Comparison of ENCODE assay signal across 13 mouse cellular contexts in genomic region chr2:174564817-174565216, GRCm38 (mm10).
A peak's percentile ranks its signal among the peaks of the same experiment; 100 is the strongest.
DNase-seq lines count a peak whose midpoint lies in the region; ATAC-seq and TF ChIP-seq lines count a peak whose summit lies in the region.
"Had no signal": no experiment of that assay in that cellular context is flagged by ENCODE, and none has a peak within 500 bp of the region (broad histone marks: within the 10 kb centered on the region; RNA-seq: fewer than 3 reads in every experiment).

No protein-coding gene starts in this region.

- no peaks in the 10 kb centered on the region for H3K27me3 ChIP-seq in lung, postnatal 0 days (replicated peaks; ENCODE audit: insufficient read depth, low read length)
- no peaks in the 10 kb centered on the region for H3K27me3 ChIP-seq in hindbrain, postnatal 0 days (ENCODE audit: insufficient read depth, low read length)
- no peaks in the 10 kb centered on the region for H3K27me3 ChIP-seq in neural tube, embryonic 14.5 days (ENCODE audit: control insufficient read depth, insufficient read depth, low read length)
- H3K27me3 ChIP-seq in intestine, embryonic 15.5 days (replicated peaks) = no peaks in the 10 kb centered on the region
- H3K27me3 ChIP-seq: heart, embryonic 13.5 days; Patski had no signal

- H3K36me3 ChIP-seq in lung, postnatal 0 days (ENCODE audit: insufficient read depth, low read length) = no peaks in the 10 kb centered on the region
- H3K36me3 ChIP-seq in hindbrain, postnatal 0 days (ENCODE audit: insufficient read depth, low read length) = no peaks in the 10 kb centered on the region
- H3K36me3 ChIP-seq in neural tube, embryonic 14.5 days (ENCODE audit: control insufficient read depth, insufficient read depth, low read length) = no peaks in the 10 kb centered on the region
- H3K36me3 ChIP-seq in intestine, embryonic 15.5 days = no peaks in the 10 kb centered on the region
- H3K36me3 ChIP-seq: heart, embryonic 13.5 days had no signal

- no peaks in the 10 kb centered on the region for H3K9me3 ChIP-seq in lung, postnatal 0 days (ENCODE audit: low read length)
- no peaks in the 10 kb centered on the region for H3K9me3 ChIP-seq in hindbrain, postnatal 0 days (ENCODE audit: low read length)
- H3K9me3 ChIP-seq in neural tube, embryonic 14.5 days (ENCODE audit: control insufficient read depth, low read length) = no peaks in the 10 kb centered on the region
- no peaks in the 10 kb centered on the region for H3K9me3 ChIP-seq in intestine, embryonic 15.5 days
- H3K9me3 ChIP-seq: heart, embryonic 13.5 days had no signal

- no peak overlapping the region for H3K4me3 ChIP-seq in lung, postnatal 0 days (ENCODE audit: low read depth, low read length)
- H3K4me3 ChIP-seq in hindbrain, postnatal 0 days (ENCODE audit: low read length) = no peak overlapping the region
- no peak overlapping the region for H3K4me3 ChIP-seq in neural tube, embryonic 14.5 days (ENCODE audit: low read depth, low read length)
- no peak overlapping the region for H3K4me3 ChIP-seq in intestine, embryonic 15.5 days (replicated peaks)
- H3K4me3 ChIP-seq: heart, embryonic 13.5 days; myocyte had no signal

- 22% methylated on average over 5 of the region's 5 CpGs for WGBS in lung, postnatal 0 days
- WGBS in hindbrain, postnatal 0 days = 20% methylated on average over 5 of the region's 5 CpGs
- 13% methylated on average over 5 of the region's 5 CpGs for WGBS in neural tube, embryonic 14.5 days
- WGBS in intestine, embryonic 15.5 days = 40% methylated on average over 5 of the region's 5 CpGs

- H3K4me2 ChIP-seq in lung, postnatal 0 days (replicated peaks; ENCODE audit: low read depth, low read length) = no peak overlapping the region
- no peak overlapping the region for H3K4me2 ChIP-seq in hindbrain, postnatal 0 days (ENCODE audit: low read depth, low read length)
- H3K4me2 ChIP-seq in neural tube, embryonic 14.5 days (ENCODE audit: low read depth, low read length) = no peak overlapping the region
- no peak overlapping the region for H3K4me2 ChIP-seq in intestine, embryonic 15.5 days (replicated peaks)
- H3K4me2 ChIP-seq: heart, embryonic 13.5 days had no signal

- no peaks in the 10 kb centered on the region for H3K4me1 ChIP-seq in lung, postnatal 0 days (ENCODE audit: insufficient read depth, low read depth, low read length)
- peaks cover 13% of the 10 kb centered on the region; the same call in 1 of the 2 replicates for H3K4me1 ChIP-seq in hindbrain, postnatal 0 days (ENCODE audit: insufficient read depth, low read length)
- H3K4me1 ChIP-seq in neural tube, embryonic 14.5 days (ENCODE audit: control insufficient read depth, insufficient read depth, low read length) = no peaks in the 10 kb centered on the region
- H3K4me1 ChIP-seq in intestine, embryonic 15.5 days (replicated peaks) = no peaks in the 10 kb centered on the region

- peak; percentile 33 for DNase-seq in embryo, embryonic 10 days (ENCODE audit: low spot score)
- no peak for DNase-seq in embryo, embryonic 9.5 days (ENCODE audit: extremely low spot score)
- peak; percentile 13 for DNase-seq in lung, postnatal 0 days (ENCODE audit: low spot score)
- DNase-seq in lung, postnatal 36 days = no peak
- DNase-seq in hindbrain, postnatal 0 days (ENCODE audit: low spot score) = peak; percentile 70
- DNase-seq in cerebellum, postnatal 14 days = no peak
- DNase-seq: kidney, postnatal 4 days; lung, adult 18-20 months had no signal

- no peak for TF ChIP-seq CTCF in lung, postnatal 0 days (IDR thresholded peaks at IDR 0.05)
- no peak for TF ChIP-seq CTCF in hindbrain, postnatal 0 days (IDR thresholded peaks at IDR 0.05; ENCODE audit: low read depth)

- no peak overlapping the region for H3K9ac ChIP-seq in lung, postnatal 0 days (replicated peaks; ENCODE audit: low read depth)
- H3K9ac ChIP-seq in hindbrain, postnatal 0 days (replicated peaks; ENCODE audit: low read length) = no peak overlapping the region
- no peak overlapping the region for H3K9ac ChIP-seq in neural tube, embryonic 14.5 days (replicated peaks; ENCODE audit: low read depth, low read length)
- no peak overlapping the region for H3K9ac ChIP-seq in intestine, embryonic 15.5 days
- H3K9ac ChIP-seq: heart, embryonic 13.5 days had no signal

- TF ChIP-seq EP300 in lung, postnatal 0 days (IDR thresholded peaks at IDR 0.05) = no peak

- no peak overlapping the region for H3K27ac ChIP-seq in lung, postnatal 0 days (ENCODE audit: low read length)
- H3K27ac ChIP-seq in hindbrain, postnatal 0 days = peak overlapping the region; percentile 62; the same call in 1 of the 2 replicates
- H3K27ac ChIP-seq in neural tube, embryonic 14.5 days (ENCODE audit: low read depth, low read length) = no peak overlapping the region
- no peak overlapping the region for H3K27ac ChIP-seq in intestine, embryonic 15.5 days
- H3K27ac ChIP-seq: heart, embryonic 13.5 days had no signal

- ATAC-seq in lung, postnatal 0 days = no peak
- peak; percentile 84 for ATAC-seq in hindbrain, postnatal 0 days
- peak; percentile 76 for ATAC-seq in neural tube, embryonic 14.5 days (ENCODE audit: low read depth)
- ATAC-seq in intestine, embryonic 15.5 days = no peak
- ATAC-seq: Patski had no signal

Comparison
In these comparisons a context has a peak if more than half of its experiments do, and no peak if none do; other contexts are left out.
1. DNase-seq: peak in embryo, embryonic 10 days (single experiment), lung, postnatal 0 days (single experiment) and hindbrain, postnatal 0 days (single experiment); none in embryo, embryonic 9.5 days (single experiment), lung, postnatal 36 days (single experiment) and cerebellum, postnatal 14 days (0 of 2).
2. ATAC-seq: peak in hindbrain, postnatal 0 days (single experiment) and neural tube, embryonic 14.5 days (single experiment); none in lung, postnatal 0 days (single experiment) and intestine, embryonic 15.5 days (single experiment).